Mouse (Mus musculus): ENCODE results near the gene Adgrb2.

DNA sequence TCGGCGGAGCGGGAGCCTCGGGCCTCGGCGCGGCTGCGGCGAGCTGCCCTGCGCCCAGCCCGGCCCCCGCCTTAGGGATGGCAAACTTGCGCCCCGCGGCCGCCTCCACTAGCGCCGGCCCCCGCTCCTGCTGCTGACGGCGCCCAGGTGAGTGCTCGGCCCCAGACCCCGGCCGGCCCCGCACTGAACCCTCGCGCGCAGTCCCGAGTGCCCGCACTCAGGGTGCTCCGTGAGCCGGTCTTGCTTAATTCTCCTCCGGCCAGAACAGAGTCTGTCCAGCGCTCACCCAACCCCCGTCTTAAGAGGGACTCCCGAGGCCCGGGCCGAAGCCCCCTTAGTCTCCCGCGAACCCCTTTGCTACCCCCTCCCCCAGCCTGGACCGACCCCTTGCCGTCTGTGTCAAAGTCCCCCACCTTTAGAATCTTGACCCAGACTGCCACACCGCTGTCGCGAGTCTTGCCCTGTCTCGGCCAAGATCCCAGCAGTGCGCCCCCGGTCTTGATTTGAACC, 546 bp downstream of the Adgrb2 start:
- TF ChIP-seq CTCF (IDR thresholded peaks at IDR 0.05; ENCODE audit: extremely low read depth, insufficient read length, insufficient replicate concordance, low read depth, low read length) (no peak), POLR2A (IDR thresholded peaks at IDR 0.05; ENCODE audit: low read depth, low read length) (no peak)

Data from small intestine, adult 2 months (tissue).